Comparison of ENCODE assay signal across 18 mouse cellular contexts in the genomic region with DNA sequence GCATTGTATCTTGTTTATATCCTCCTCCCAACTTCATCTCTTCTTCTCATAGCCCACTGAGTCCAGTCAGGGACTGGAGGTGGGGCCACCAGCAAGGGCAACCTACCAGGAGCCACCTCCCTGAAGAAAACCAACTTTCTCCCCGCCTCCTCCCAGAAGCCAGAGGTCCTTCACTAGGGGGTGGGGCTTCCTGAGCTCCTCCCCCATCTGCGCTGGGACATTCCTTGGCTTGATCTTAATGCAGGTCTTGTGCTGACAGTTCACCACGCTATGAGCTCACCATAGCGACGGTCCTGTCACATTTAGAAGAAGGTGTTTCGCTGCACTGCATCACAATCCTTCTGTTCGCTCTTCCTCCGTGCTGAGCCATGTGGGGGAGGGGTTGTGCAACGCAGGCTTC.
"Had no signal": no experiment of that assay in that cellular context is flagged by ENCODE, and none has a peak within 500 bp of the region (broad histone marks: within the 10 kb centered on the region; RNA-seq: fewer than 3 reads in every experiment).

No protein-coding gene starts in this region.

- H3K4me3 ChIP-seq: limb, embryonic 12.5 days; liver, embryonic 13.5 days; lung, embryonic 15.5 days; neural tube, embryonic 12.5 days had no signal

- H3K9me3 ChIP-seq: lung, embryonic 15.5 days; neural tube, embryonic 12.5 days had no signal

- H3K27me3 ChIP-seq: liver, embryonic 13.5 days; lung, embryonic 15.5 days; neural tube, embryonic 12.5 days had no signal

- H3K9ac ChIP-seq: limb, embryonic 12.5 days; liver, embryonic 13.5 days; liver, postnatal 0 days; lung, embryonic 15.5 days; neural tube, embryonic 12.5 days had no signal

- ATAC-seq: intestine, postnatal 0 days; liver, postnatal 0 days had no signal

- H3K27ac ChIP-seq: limb, embryonic 12.5 days; liver, embryonic 13.5 days; lung, embryonic 15.5 days; macrophage; neural tube, embryonic 12.5 days; stomach, postnatal 0 days had no signal

- DNase-seq: kidney, adult 8-10 months; kidney, postnatal 25 days; layer of hippocampus, adult 9-11 months; layer of hippocampus, postnatal 36 days; liver; liver, embryonic 13.5 days; liver, postnatal 0 days; lung, postnatal 14 days; midbrain, embryonic 14.5 days; right cerebral cortex, postnatal 14 days; thymus, adult 2 months; thymus, postnatal 25 days had no signal

- H3K4me2 ChIP-seq: limb, embryonic 12.5 days; liver, embryonic 13.5 days; lung, embryonic 15.5 days; neural tube, embryonic 12.5 days had no signal

- H3K36me3 ChIP-seq: limb, embryonic 12.5 days; liver, embryonic 13.5 days; lung, embryonic 15.5 days; neural tube, embryonic 12.5 days had no signal

- H3K4me1 ChIP-seq: limb, embryonic 12.5 days; liver, embryonic 13.5 days; lung, embryonic 15.5 days; neural tube, embryonic 12.5 days had no signal
